Mouse (Mus musculus) layer of hippocampus, postnatal 10 days (tissue): Measurements from ENCODE around the gene Tbc1d19. TPM values are rescaled to one million over a fixed set of nuclear protein-coding genes. Genes with fewer than 3 reads are reported as not detected.

Experiments used
- DNase-seq, 2 experiments: peaks; one replicate each; pipeline ENCODE4 v3.0.0; 2021; ENCODE audit warnings: low spot score in 2 of 2
- total RNA-seq, 2 experiments: library from RNA; stranded (reverse); gene quantifications; 2 replicates each; pipeline ENCODE4 v1.2.3; 2021

Tbc1d19 gene
- total RNA-seq, 2 experiments from 2014 or later, result 48.2 to 60.8 TPM

DNA sequence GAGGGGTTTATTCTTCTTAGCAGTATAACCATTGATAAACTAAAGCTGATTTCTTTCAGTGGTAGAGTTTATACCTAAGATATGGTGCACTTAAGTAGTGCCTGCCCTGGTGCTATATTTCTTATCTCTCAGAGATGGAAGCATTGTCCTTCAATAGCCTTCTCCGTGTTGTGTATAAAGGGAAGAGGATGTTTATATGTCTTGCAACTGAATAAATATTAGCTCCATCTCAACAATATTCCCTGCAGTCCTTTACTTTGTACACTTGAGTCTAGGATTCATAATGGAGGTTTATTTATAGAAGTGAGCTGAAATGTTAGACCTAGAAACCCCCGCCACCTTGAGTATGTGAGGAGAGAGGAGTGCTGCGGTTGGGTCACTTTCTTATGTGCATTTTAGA, 93.4 kb downstream of the Tbc1d19 start:
- no peak for DNase-seq

DNA sequence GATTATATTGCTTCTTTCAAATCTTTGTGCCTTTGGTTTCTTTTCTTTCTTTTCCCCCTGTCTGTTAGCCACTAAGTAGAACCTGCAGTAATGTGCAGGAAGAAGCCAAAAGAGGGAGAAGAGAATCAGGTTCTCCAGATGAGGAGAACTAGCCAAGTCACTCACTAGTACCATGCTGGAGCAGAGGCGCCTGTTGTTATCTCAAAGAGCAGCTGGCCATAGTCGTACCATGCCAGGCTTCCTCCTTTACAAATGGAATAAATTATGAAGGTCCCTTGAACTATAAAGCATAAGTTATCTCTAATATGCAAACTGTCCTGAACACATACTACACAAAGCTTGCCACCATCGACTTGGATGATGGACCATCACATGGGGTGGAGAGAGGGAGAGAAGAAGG, 99.8 kb downstream of the Tbc1d19 start:
- DNase-seq, result no peak

- DNase-seq, result no peak
Observed at GRCm38 (mm10) chr5:53920416-53920815, 111.0 kb downstream of the Tbc1d19 start.

DNA sequence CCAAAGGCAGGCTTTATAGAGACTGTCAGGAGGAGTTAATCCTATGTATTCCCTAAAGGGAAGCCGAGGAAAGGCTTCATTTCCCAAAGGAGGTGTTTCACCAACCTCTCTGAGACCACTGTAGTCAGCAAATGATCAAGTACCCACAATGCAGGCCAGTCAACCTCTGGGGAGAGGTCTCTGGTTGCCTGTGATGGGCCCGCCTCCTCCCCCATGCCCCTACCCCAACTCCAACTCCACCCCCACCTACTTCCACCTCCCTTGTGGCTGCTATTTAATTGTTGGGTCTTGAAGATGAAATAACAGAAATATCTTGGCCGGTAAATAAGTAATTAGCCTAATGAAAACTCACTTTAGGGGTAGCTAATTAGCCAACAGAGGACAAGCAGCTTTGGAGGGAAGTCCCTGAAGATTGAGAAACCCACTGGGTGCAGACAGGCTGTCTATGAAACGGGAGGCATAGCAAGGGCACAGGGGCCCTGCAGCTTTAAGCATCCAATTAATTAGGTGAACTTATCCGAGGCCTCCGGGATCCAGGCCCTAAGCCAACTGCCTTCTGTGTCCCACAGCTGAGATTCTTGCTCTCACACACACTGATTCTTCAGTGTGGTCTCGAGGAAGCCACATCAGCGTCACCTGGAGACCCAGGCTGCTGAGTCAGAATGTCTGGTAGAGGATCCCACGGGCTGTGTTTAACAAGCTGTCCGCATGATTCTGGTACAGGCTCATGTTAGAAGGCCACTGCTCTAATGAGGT, 112.9 kb downstream of the Tbc1d19 start:
- DNase-seq, result no peak

- no peak for DNase-seq
Observed at GRCm38 (mm10) chr5:53924005-53924404, 114.6 kb downstream of the Tbc1d19 start.

DNA sequence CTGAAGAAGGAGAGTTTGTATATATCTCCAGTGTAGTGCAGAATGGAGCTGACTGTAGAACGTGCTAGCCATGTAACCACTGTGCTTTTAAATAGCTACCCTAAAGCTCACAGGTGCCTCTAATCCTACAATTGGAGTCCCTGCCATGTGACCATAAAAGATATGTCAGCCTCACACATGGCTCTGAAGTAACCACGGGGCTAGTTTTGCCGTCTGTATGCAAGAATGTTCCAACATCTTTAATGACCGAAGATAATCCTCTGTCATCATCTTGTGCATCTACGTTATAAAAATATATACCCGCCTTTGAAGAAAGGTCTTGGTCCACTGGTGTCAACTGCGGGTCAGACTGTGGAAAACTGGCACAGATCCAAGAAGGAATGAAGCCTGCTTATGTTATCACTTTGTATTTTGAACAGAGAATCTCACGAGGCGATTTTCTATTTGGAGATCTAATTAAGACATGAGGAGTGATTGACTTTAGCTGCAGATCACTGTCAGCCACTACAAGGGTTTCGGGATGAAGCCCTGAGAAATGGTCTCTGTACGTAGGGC, 117.0 kb downstream of the Tbc1d19 start:
- no peak for DNase-seq

GRCm38 (mm10) chr5:53927886-53928285, 118.5 kb downstream of the Tbc1d19 start:
- no peak for DNase-seq

GRCm38 (mm10) chr5:53928537-53928936, 119.1 kb downstream of the Tbc1d19 start:
- DNase-seq, result no peak

DNA sequence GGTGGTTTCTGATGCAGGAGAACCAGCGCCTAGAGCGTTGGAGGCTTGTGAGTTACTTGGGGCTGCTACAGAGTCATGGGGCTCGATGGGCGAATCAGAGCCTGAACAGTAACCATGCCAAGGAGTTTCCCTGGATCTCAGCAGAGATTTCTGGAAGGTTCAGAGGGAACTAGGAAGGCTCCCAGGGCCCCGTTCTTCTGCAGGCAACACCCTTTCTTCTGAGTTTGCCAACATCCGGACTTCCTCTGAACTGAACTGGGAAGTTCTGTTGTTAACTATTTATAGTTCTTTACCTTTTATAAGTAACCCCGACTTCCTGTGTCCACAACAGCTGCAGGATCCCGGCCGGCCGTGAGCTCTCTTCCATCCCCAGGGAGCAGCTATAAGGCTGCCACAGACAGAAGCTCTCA, 119.8 kb downstream of the Tbc1d19 start:
- DNase-seq, result no peak

DNA sequence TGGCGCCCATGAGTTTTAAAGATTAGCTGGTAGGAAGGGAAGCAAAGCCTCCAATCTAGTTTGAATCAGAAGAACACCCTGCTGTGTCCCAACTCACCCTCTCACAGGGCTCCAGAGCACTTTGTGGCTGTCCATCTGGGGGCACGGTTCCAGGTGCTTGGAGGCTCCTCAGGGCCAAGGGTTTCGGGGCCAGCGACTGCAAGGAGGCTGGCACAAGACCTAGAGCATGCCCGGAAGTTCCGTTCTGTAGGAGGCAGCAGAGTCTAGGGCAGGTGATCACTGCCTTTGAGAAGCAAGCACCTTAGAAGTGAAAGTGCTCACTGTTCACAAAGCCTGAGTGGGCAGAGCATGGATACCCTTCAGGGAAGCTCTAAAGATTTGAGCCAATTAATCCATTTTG, 120.4 kb downstream of the Tbc1d19 start:
- DNase-seq, result no peak

- no peak for DNase-seq
Observed at GRCm38 (mm10) chr5:53931011-53931410, 121.6 kb downstream of the Tbc1d19 start.

DNA sequence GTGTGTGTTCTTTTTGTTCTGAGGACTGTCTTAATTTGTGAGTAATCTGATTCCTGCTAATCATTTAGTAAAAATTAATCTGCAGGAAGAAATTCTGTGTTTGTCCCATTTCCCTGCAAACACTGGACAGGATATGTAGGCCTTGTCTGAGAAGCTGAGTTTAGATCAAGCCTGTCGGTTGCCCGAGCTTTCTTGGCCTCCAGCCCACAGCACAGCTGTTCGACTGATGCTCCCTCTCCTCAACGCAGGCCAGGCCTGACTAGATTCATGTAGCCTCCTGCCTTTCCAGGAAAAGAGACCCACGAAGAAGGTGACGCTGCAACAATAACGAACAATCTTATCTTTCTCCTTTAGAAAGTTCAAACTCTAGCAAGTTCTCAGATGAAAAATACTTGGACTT, 124.2 kb downstream of the Tbc1d19 start:
- DNase-seq, result no peak

- DNase-seq, result no peak
Observed at GRCm38 (mm10) chr5:53934040-53934439, 124.6 kb downstream of the Tbc1d19 start.

DNA sequence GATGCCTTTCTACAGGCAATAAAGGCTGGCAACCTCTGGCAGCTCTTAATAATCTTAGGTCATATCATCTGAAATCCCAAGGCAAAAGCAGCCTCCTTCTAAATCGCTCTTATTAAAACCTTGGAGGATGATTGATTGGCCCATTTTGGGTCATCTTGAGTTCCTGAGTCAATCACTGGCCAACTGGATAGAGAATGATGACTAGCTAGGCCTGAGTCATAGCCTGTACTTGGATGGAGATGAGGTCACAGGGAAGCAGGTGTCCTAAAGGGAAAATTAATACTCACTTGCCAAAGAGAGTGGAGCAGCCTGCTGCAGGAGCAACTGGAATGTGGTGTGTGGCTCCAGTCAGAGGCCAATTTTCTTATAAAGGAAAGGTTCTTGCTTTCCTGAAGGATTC, 125.4 kb downstream of the Tbc1d19 start:
- DNase-seq, result no peak

GRCm38 (mm10) chr5:53937187-53937586, 127.8 kb downstream of the Tbc1d19 start:
- no peak for DNase-seq

- DNase-seq, result no peak
Observed at GRCm38 (mm10) chr5:53939026-53939425, 129.6 kb downstream of the Tbc1d19 start.

- no peak for DNase-seq
Observed at GRCm38 (mm10) chr5:53941322-53942024, 132.1 kb downstream of the Tbc1d19 start.

DNA sequence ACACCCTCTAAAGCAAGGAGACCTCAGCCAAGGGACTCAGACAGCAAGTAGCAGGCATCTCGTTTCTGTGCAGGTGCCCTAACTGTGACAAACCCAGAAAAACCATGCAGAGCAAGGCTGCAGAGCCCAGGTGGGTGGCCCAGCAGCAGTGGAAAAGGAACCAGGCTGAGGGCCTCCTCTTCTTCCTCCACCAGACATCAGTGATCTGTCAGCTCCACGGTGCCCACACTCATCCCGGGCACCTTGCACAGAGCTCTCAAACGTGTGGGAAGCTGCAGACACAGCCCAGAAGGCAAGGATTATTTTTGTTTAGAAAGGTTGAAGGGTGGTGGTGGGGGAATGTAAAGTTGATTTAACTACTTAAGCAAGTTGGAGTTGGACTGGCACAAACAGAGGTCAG, 132.9 kb downstream of the Tbc1d19 start:
- DNase-seq, result no peak

DNA sequence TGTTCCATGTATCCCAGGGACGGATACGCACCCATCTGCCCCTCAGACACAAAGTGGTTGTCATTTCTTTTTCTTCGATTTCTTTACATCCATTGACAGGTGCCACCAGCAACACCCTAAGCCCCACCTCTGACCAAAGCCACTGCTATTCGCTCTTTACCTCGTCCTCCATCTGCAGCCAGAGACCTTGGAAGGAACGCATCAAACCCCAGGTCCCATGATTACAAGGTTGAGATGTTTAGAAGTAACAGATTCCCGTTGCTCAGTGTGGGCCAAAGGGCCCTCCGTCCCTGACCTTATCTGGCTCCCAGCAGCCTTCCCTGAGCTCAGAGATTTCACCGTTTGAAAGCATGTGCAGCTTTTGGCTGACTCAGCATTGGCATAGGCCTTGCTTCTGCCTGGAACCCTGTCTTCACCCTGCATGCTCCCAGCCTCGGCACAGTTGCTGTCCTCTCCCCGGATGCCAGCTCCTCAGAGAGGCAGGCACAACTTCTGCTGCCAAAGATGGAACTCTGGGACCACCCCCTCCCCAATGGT, 134.0 kb downstream of the Tbc1d19 start:
- DNase-seq, result no peak

DNA sequence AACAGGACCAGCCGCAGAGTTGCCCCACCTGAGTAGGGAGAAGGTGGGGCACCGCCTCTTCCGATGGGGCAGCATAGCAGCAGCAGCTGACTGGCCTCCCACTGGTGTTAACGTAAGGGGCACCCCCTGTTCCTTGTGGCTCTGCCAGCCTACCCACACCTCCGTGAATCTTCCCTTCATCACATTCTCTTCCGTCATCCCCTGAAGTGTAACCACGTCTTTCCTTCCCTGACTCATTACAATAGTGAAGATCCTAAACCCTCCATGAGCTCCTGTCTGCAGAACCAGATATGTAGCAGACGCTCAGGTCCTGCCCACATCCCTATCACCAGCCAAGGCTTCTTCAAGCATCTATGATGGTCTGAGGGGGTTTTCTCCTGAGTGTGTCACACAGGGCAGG, 137.3 kb downstream of the Tbc1d19 start:
- no peak for DNase-seq

- DNase-seq, result no peak
Observed at GRCm38 (mm10) chr5:53947549-53948183, 138.3 kb downstream of the Tbc1d19 start.
